Mouse (Mus musculus) neutrophil, adult 83 days (primary cell): ENCODE data around the gene 4921530L21Rik. TPM values are rescaled to one million over a fixed set of nuclear protein-coding genes. Genes with fewer than 3 reads are reported as not detected.

Experiments used
- total RNA-seq, 2 experiments: library from RNA; stranded (reverse); gene quantifications; one replicate each; pipeline ENCODE4 v1.2.4; 2023

4921530L21Rik gene
- total RNA-seq: not detected

DNA sequence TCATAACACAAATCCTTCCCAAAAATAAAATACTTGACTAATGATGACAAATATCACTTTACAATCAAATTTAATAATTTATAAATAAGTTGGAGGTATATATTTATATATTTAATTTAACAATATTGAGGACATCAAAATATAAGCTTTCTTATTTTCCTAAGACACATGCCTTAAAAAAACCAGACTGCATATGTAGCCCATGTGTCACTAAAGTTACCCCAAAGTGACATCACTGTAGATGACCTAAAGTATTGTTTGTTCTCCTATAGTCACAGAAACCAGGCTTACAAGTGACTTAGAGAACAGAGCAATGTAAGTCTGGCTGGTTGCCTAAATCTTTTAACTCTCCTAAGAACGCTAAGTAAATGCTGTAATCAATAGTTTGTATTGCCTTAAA lies at the start of gene 4921530L21Rik:
Gene 4921530L21Rik, plus strand, starts transcription at position 301 of the 400 bp plus-strand sequence.

